Mouse (Mus musculus): ENCODE measurements around the gene Gm28047. TPM values are rescaled to one million over a fixed set of nuclear protein-coding genes. Genes with fewer than 3 reads are reported as not detected.
"Not testable (repeated sequence)": the region's sequence is repeated elsewhere in the genome, so short reads cannot be mapped to it uniquely, and the experiment has no call there.

Gm28047 gene
- total RNA-seq (2021): 1 to 10 TPM in 1 of 2 experiments, not detected in 1; 2.2 TPM

GRCm38 (mm10) chr15:102624970-102625686 lies at the start of gene Gm28047, which contains the start of gene Atf7:
Gene Gm28047, minus strand, starts transcription at chr15:102625067.
Gene Atf7, minus strand, starts transcription at chr15:102625464.
- DNase-seq: peak; percentile 100
- intact Hi-C loops (cut with DNase I): loop anchor here (5.0 kb wide), 1 partner anchor 47 kb away; the partner anchor contains the start of gene Atp5g2

- intact Hi-C loops (cut with DNase I): loop anchor here (5.0 kb wide), 1 partner anchor 46 kb away; the partner anchor contains the start of genes Atf7 and Gm28047
Measured at GRCm38 (mm10) chr15:102673548-102673947, 48.7 kb upstream of the Gm28047 start.

DNA sequence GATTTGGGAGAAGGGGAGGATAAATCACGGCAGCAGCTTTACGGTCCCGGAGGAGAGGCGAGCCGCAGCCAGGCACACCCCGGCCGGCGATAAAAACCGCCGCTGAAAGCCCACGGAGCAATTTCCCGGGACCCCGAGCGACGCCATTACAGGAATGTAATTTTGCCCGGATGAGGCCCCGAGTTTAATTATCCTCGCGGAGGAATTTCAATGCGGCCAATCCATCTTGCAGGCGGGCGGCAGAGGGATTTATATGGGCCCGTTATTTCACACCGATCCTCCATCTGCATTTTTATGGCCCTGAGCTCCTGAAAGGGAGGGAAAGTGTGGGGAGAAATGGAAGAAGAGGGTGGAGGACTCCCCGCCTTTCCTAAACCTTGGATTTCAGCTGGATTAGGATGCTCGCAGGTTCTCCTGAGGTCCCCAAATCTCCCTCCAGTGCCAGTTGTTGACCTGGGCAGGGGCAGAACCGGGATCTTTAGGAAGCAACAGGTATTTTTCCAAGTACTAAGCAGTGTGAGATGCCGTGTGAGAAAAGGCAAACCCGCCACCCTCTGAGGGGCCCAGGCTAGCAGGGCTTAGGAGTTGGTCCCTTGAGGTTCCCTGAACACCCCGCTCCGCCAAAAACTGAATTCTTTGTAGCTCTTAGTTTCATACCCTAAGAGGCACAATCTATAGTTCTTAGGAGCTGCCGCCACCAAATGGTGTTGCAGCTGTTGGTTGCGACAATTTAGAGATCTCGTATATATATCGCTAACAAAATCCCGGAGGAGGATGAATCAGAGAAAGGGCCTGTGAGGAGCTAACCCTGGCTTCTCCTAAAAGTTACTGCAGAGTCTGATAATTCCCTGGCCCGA lies 47.6 kb upstream of the Gm28047 start, which contains the start of gene Atp5g2:
Gene Atp5g2, minus strand, starts transcription at position 138 of the 857 bp plus-strand sequence.
- intact Hi-C loops (cut with DNase I): loop anchor here (5.0 kb wide), 1 partner anchor 45 kb away; the partner anchor contains the start of genes Atf7 and Gm28047
- DNase-seq: peak; percentile 48

More at GRCm38 (mm10) chr15:102673548-102673947, 48.7 kb upstream of the Gm28047 start:
- DNase-seq: peak; percentile 19

- intact Hi-C loops (cut with DNase I): loop anchor here (5.0 kb wide), 1 partner anchor 44 kb away; the partner anchor contains the start of genes Atf7 and Gm28047
Measured at GRCm38 (mm10) chr15:102671721-102672214, 46.9 kb upstream of the Gm28047 start.

DNA sequence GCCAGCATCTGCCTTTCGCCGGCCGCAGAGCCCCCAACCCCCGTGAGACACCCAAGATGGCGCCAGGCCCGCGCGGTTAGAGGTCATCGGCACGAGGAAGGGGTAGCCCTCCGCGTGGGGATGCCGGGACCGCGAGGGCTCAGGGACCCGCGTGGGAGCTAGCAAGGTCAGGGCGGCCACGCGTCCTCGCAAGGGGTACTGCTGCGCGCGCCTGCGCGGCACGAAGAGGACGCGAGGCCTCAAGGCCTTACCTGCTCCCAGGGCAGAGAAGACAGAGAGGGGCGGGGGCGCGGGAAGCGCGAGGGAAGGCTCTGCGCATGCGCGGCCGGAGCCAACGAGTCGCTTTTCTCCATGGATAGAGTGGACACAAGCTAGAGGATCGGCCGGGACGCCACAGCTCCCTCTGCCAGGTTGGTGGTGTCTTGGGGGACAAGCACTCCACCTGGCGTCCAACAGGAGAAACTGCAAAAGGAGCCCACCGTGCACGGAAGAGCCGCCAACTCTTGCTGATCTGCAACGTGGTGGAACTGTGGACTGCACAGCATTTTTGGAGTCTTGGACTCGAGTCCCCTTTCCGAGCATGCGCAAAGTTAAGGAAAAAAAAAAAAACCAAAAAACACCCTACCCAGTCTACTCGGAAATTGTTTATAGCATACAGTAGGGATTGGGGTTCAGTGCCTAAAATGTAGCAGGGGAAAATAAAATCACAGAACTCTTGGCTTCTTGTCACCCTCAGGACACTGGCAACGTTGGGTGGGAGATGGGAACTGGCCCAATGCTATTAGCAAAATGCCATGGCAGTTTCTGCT lies 46.1 kb upstream of the Gm28047 start:
- intact Hi-C loops (cut with DNase I): loop anchor here (5.0 kb wide), 1 partner anchor 44 kb away; the partner anchor contains the start of genes Atf7 and Gm28047

More at GRCm38 (mm10) chr15:102671721-102672214, 46.9 kb upstream of the Gm28047 start:
- peak; percentile 91 for DNase-seq

DNA sequence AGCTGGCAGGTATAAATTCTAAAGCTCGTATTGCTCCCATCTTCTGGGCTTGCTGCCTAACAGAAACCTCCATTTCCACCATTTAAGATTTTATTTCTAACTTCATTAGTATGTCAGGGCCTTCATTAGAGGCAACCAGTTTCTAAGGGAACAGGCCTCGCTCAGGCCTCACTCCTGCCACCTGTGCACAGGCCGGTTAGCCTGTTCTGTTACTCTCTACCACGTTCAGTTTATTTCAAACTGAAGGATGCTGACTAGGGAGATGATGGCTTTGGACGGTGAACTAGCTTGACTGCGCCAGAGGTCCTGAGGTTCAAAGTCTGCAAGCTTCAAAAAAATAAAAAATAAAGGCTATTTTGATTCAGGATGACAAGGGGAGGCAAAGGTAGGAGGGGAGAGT lies 45.4 kb upstream of the Gm28047 start:
- intact Hi-C loops (cut with DNase I): loop anchor here (5.0 kb wide), 1 partner anchor 43 kb away; the partner anchor contains the start of genes Atf7 and Gm28047
- no peak for DNase-seq

More for the DNA sequence above, 46.1 kb upstream of the Gm28047 start:
- peak; percentile 99 for DNase-seq

DNA sequence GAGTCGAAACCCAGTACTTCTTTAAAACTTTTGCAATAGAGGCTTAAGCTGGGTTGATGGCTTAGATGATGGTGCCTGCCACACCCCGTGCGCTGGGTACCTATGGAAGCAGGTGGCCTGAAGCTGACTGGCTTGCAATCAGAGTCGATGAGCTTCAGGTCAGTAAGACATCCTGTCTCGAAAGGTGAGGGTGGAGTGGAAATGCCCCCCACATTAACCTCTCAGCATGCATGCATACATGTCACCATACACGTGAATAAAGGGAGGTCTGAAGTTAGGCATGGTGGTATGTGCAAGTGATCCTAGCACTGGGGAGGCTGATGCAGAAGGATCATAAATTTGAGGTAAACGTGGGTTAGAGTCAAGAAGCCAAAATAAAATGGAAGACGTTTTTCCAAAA lies 44.7 kb upstream of the Gm28047 start:
- no peak for DNase-seq
- intact Hi-C loops (cut with DNase I): no loop called here

GRCm38 (mm10) chr15:102665494-102665893 lies 40.6 kb upstream of the Gm28047 start:
- DNase-seq: peak; percentile 56
- intact Hi-C loops (cut with DNase I): no loop called here

DNA sequence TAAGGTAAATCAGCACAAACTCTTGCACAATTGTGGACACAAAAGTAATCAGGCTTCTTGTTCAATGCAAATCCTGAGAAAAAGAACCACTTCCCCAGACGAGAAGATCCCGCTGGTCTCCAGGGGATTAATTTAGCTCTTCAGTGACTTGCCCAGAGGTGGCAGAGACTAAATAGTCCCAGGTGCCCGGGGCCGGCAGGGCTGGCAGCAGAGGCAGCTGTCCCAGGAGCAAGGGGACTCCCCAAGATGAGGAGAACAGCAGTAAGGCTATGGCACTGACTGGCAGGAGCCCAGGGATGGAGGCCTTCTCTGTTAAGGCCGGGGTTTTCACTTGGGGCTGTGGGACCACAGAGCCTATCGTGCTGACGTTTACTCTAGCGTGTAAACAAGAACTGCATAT lies 39.0 kb upstream of the Gm28047 start:
- no peak for DNase-seq

DNA sequence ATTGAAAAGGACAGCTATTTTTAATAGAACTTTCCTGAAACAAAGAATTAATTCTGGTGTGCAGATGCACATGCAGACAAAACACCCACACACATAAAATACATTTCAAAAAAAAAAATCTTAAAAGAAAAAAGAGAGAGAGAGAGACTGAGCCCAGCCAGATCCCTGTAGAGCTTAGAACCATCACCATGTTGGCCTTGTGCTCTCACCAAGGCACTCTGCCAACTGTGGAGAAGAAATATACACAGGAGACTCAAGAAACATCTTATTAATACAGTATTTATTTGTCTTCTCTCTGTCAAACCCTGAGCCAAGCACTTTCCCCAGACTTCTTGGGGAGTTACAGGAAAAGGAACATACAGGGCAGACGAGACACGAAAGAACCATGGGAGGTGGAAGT lies 37.7 kb upstream of the Gm28047 start:
- intact Hi-C loops (cut with DNase I); DNase-seq: not testable (repeated sequence)

More for the DNA sequence above, 39.0 kb upstream of the Gm28047 start:
- intact Hi-C loops (cut with DNase I): no loop called here

DNA sequence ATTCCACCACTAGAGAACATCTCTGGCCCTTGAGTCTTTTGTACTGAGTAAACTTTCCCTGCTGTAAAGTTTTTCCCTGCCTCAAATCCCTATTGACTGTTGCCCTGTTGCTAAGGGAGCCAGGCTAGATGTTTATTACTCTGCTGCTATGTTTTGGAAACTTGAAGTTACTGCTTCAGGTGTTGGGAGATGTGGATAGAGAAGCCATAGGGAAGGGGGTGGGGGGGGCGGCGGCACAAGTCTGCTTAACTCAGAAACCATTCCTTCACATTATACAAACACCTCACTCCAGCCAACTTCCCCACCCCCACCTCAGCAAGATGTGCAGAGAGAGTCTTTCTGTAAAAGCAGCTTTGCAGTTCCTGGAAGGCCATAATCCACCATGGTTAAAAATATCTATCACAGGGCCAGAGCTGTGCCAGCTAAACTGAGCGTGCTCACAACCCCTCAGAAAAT lies 33.1 kb upstream of the Gm28047 start:
- intact Hi-C loops (cut with DNase I): no loop called here
- DNase-seq: no peak

- peak; percentile 16 for DNase-seq
Measured at GRCm38 (mm10) chr15:102656658-102657057, 31.8 kb upstream of the Gm28047 start.

GRCm38 (mm10) chr15:102651928-102652660 lies 27.2 kb upstream of the Gm28047 start:
- intact Hi-C loops (cut with DNase I): not testable (repeated sequence)

More at GRCm38 (mm10) chr15:102656658-102657057, 31.8 kb upstream of the Gm28047 start:
- intact Hi-C loops (cut with DNase I): no loop called here

DNA sequence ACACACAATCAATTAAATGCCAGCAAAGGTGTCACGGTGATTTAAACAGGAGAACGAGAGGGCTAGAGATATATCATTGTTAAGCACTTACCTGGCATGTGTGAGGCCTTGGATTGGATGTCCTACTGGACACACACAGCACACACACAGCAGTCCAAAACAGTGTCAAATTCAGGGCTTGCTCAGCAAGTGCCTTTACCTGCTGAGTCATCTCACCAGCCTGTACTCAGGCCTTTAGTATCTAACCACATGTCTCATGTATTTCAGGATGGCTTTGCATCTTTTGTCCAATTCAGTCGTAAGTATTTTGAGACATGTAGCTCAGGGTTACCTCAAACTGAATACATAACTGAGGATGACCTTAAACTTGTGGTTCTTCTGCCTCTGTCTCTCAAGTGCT lies 26.2 kb upstream of the Gm28047 start:
- intact Hi-C loops (cut with DNase I): no loop called here
- no peak for DNase-seq

More at GRCm38 (mm10) chr15:102651928-102652660, 27.2 kb upstream of the Gm28047 start:
- DNase-seq: not testable (repeated sequence)

- peak; percentile 24 for DNase-seq
- intact Hi-C loops (cut with DNase I): no loop called here
Measured at GRCm38 (mm10) chr15:102635817-102636216, 10.9 kb upstream of the Gm28047 start.

DNA sequence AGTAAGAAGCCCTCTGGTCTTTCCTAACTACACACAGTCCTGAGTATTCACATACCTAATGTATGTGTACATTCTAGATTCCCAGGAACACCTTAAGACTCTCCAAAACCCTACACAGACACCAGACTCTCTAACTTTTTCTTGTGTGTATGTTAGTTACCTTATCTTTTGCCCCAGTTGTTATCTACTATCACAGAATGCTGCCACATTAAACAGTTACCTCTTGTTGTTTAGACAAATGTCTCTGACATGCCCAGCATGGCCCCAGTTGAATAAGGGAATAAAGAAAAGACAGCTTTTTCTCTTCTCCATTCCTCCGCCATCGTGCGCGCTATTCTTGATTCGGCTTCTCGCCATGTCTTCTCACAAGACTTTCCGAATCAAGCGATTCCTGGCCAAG lies 9.8 kb upstream of the Gm28047 start:
- intact Hi-C loops (cut with DNase I): no loop called here
- DNase-seq: no peak

DNA sequence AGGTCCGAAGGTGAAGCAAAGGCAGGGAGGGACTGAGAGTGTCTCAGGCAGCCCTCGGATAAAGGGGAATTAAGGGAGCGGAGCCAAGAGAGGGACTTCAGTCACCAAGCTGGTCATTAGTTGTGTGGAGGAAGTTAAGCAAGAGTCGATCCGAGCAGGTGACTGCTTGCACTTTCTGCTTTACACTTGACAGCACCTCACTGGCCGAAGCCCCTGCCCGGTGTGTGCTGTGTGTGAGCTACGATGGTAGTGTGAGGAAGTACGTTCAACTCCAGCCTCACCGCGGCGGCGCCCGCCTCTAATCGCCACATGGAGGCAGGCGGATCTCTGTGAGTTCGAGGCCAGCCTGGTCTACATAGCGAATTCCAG lies 804 bp upstream of the Gm28047 start:
- peak; percentile 34 for DNase-seq
- intact Hi-C loops (cut with DNase I): loop anchor here (5.0 kb wide), 1 partner anchor 47 kb away; the partner anchor contains the start of gene Atp5g2

DNA sequence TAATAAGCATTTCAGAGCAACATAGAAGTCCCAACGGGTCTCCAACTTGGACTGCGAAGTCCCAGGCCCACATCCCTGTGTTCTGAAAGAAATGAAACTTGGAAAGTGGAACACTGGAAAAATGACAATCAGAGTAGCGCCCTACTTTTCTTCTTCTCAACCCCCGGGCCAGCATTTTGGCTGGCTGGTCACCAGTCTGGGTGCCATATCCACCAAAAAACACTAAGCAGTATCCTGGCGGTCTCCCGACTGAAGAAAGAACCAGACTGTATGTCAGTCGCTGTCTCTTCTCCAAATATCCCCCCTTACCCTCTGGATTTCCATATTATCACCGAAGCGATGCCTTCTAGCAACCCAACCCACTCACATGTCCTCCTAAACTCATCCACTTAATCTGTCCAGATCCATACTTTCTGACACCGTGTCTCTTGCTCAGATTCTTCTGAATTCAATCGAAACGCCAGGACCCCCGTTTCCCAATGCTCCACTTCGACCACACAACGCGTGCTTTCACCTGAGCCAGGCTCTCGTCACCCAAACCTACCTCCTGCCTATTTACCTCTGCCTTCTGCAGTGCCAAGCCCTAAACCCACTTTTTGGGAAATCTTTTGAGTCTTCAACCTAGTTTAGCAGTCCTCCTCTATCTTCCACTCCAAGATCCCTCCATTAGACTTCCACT lies 437 bp downstream of the Gm28047 start:
- DNase-seq: peak; percentile 3
- intact Hi-C loops (cut with DNase I): no loop called here

Data from left cerebral cortex, postnatal 4 days (tissue).